Mouse (Mus musculus): ENCODE measurements around the gene Dek.

Gene Dek

GRCm38 (mm10) chr13:47106580-47106888, 533 bp upstream of the Dek start:
- DNase-seq: no peak

GRCm38 (mm10) chr13:47104856-47105541, 1.0 kb downstream of the Dek start:
- DNase-seq: peak; percentile 27

GRCm38 (mm10) chr13:47104146-47104545, 1.9 kb downstream of the Dek start:
- peak; percentile 31 for DNase-seq

- no peak for DNase-seq
Observed at GRCm38 (mm10) chr13:47100587-47100986, 5.4 kb downstream of the Dek start.

GRCm38 (mm10) chr13:47099265-47099664, 6.7 kb downstream of the Dek start:
- DNase-seq: no peak

GRCm38 (mm10) chr13:47096591-47096990, 9.4 kb downstream of the Dek start:
- no peak for DNase-seq

- no peak for DNase-seq
Observed at GRCm38 (mm10) chr13:47093791-47094190, 12.2 kb downstream of the Dek start.

GRCm38 (mm10) chr13:47089271-47089670, 16.7 kb downstream of the Dek start:
- DNase-seq: no peak

GRCm38 (mm10) chr13:47088433-47088832, 17.6 kb downstream of the Dek start:
- no peak for DNase-seq

- peak; percentile 40 for DNase-seq
Observed at GRCm38 (mm10) chr13:47080905-47081505, 25.0 kb downstream of the Dek start.

- DNase-seq: no peak
Observed at GRCm38 (mm10) chr13:47078799-47079198, 27.2 kb downstream of the Dek start.

- DNase-seq: no peak
Observed at GRCm38 (mm10) chr13:47077367-47077766, 28.6 kb downstream of the Dek start.

GRCm38 (mm10) chr13:47076156-47076555, 29.8 kb downstream of the Dek start:
- DNase-seq: no peak

GRCm38 (mm10) chr13:47072484-47072883, 33.5 kb downstream of the Dek start:
- DNase-seq: no peak

- DNase-seq: no peak
Observed at GRCm38 (mm10) chr13:47071871-47072270, 34.1 kb downstream of the Dek start.

- DNase-seq: no peak
Observed at GRCm38 (mm10) chr13:47070329-47071080, 35.5 kb downstream of the Dek start.

GRCm38 (mm10) chr13:47067001-47067400, 39.0 kb downstream of the Dek start:
- no peak for DNase-seq

GRCm38 (mm10) chr13:47066516-47066915, 39.5 kb downstream of the Dek start:
- DNase-seq: no peak

GRCm38 (mm10) chr13:47063985-47064760, 41.8 kb downstream of the Dek start:
- DNase-seq: no peak

- DNase-seq: no peak
Observed at GRCm38 (mm10) chr13:47062756-47063155, 43.2 kb downstream of the Dek start.

GRCm38 (mm10) chr13:47056781-47057180, 49.2 kb downstream of the Dek start:
- peak; percentile 66 for DNase-seq

- peak; percentile 85 for DNase-seq
Observed at GRCm38 (mm10) chr13:47056126-47056525, 49.9 kb downstream of the Dek start.

GRCm38 (mm10) chr13:47053971-47054370, 52.0 kb downstream of the Dek start:
- DNase-seq: no peak
